Mouse (Mus musculus) layer of hippocampus, postnatal 14 days (tissue): ENCODE measurements at regions not wholly inside any gene's neighbourhood (a gene's known extent, or its start where the extent isn't known, plus 50 kb on each side); places are given as distances from the start of the nearest gene placed in this dataset.
A peak's percentile ranks its signal among the peaks of the same experiment; 100 is the strongest.
"Not testable (repeated sequence)": the region's sequence is repeated elsewhere in the genome, so short reads cannot be mapped to it uniquely, and the experiment has no call there.

Source experiments
- DNase-seq, 2 experiments: peaks; one replicate each; pipeline ENCODE4 v3.0.0; 2021 to 2022; ENCODE audit warnings: low spot score in 2 of 2, mixed read lengths in 1 of 2

- DNase-seq = no peak
These were observed 76.8 kb upstream of the Smg1 start for GRCm38 (mm10) chr7:118320307-118320706.

GRCm38 (mm10) chr7:118318432-118319135, 75.1 kb upstream of the Smg1 start:
- no peak for DNase-seq

GRCm38 (mm10) chr7:118314886-118315285, 71.4 kb upstream of the Smg1 start:
- DNase-seq = not testable (repeated sequence)

GRCm38 (mm10) chr7:118314228-118314658, 70.8 kb upstream of the Smg1 start:
- DNase-seq = peak; percentile 37 to 50

GRCm38 (mm10) chr7:118313818-118314217, 70.3 kb upstream of the Smg1 start:
- DNase-seq = peak; percentile 14 to 46

GRCm38 (mm10) chr7:118309733-118310132, 66.3 kb upstream of the Smg1 start:
- DNase-seq = no peak

GRCm38 (mm10) chr7:118308882-118309281, 65.4 kb upstream of the Smg1 start:
- no peak for DNase-seq

GRCm38 (mm10) chr7:118304812-118305211, 61.3 kb upstream of the Smg1 start:
- DNase-seq = peak; percentile 76 to 85

GRCm38 (mm10) chr7:118304338-118304737, 60.9 kb upstream of the Smg1 start:
- DNase-seq = no peak

GRCm38 (mm10) chr7:118303921-118304320, 60.5 kb upstream of the Smg1 start:
- no peak for DNase-seq

- DNase-seq = peak in 1 of 2 experiments; percentile 57
These were observed 57.3 kb upstream of the Smg1 start for GRCm38 (mm10) chr7:118300678-118301342.

- peak; percentile 81 to 85 for DNase-seq
These were observed 54.1 kb upstream of the Smg1 start for GRCm38 (mm10) chr7:118297613-118298012.

GRCm38 (mm10) chr7:118296856-118297518, 53.5 kb upstream of the Smg1 start:
- no peak for DNase-seq

- DNase-seq = no peak
These were observed 52.4 kb upstream of the Smg1 start for GRCm38 (mm10) chr7:118295855-118296254.

- no peak for DNase-seq
These were observed 51.8 kb upstream of the Smg1 start for GRCm38 (mm10) chr7:118295275-118295674.

- DNase-seq = no peak
These were observed 51.2 kb upstream of the Smg1 start for GRCm38 (mm10) chr7:118294637-118295036.
